Mouse (Mus musculus) cerebellum, adult 2 months (tissue): ENCODE data around the gene Ndufa6.

Experiments used
- CTCF ChIP-seq: fragments of 200-500 bp; IDR thresholded peaks from 2 replicates; pipeline ENCODE4 v1.5.1; 2011; ENCODE audit warnings: low read depth, mild to moderate bottlenecking, control low read depth, low read length, moderate library complexity, borderline replicate concordance; ENCODE audit not compliant: insufficient read depth
- POLR2A ChIP-seq: fragments of 200-500 bp; IDR thresholded peaks from 2 replicates; pipeline ENCODE4 v1.6.1; 2011; ENCODE audit warnings: low read length, control low read depth, borderline replicate concordance; ENCODE audit not compliant: insufficient read depth

DNA sequence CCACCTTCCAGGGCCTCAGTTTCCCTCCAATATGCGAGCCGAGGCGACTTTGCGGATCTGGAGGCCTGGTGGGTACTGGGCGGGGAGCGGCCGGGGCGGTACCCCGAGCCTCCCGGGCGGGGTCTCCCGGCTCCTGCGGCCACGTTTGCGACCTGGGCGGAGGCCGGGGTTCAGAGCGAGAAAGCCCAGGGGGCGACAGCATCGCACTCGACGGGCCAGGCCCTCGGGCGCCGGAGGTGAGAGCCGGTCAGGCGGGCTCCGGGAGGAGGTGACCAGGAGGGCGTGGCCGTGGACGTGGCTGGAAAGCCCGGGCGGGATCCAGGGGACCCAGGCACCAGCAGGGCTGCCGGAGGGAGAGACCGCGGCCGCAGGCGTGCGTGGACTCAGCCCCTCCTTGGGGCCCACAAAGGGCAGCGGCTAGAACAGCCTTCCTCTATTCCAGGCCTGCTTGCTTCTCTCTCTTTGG is 13.1 kb downstream of the Ndufa6 start:
- no peak for TF ChIP-seq CTCF
- TF ChIP-seq POLR2A, result no peak
